Mouse (Mus musculus) cortical plate, adult 2 months (tissue): Measurements from ENCODE around the gene Olfr1265.

Experiments
- CTCF ChIP-seq: fragments of 200-500 bp; IDR thresholded peaks from 2 replicates; pipeline ENCODE4 v1.5.1; 2011; ENCODE audit warnings: mild to moderate bottlenecking, control low read depth, low read length; ENCODE audit not compliant: insufficient read depth; ENCODE audit errors: extremely low read depth
- POLR2A ChIP-seq: fragments of 200-500 bp; IDR thresholded peaks from 2 replicates; pipeline ENCODE4 v1.6.1; 2011; ENCODE audit warnings: mild to moderate bottlenecking, low read length, control low read depth; ENCODE audit not compliant: insufficient read depth; ENCODE audit errors: extremely low read depth

- TF ChIP-seq POLR2A = no peak
- no peak for TF ChIP-seq CTCF
These were observed 23.3 kb upstream of the Olfr1265 start, which contains the start of gene Olfr1263 for GRCm38 (mm10) chr2:90011831-90012230.
